Mouse (Mus musculus) lung, adult 2 months (tissue): ENCODE results near the gene Gm20671. TPM values are rescaled to one million over a fixed set of nuclear protein-coding genes. Genes with fewer than 3 reads are reported as not detected.
A peak's percentile ranks its signal among the peaks of the same experiment; 100 is the strongest.
"Not testable (repeated sequence)": the region's sequence is repeated elsewhere in the genome, so short reads cannot be mapped to it uniquely, and the experiment has no call there.

ENCODE experiments used
- DNase-seq: peaks from one replicate; pipeline ENCODE4 v3.0.0; 2022
- H3K4me1 ChIP-seq: fragments of 200-500 bp; 2 replicates; pipeline ENCODE4 v1.6.1; 2011; ENCODE audit warnings: low read length; ENCODE audit not compliant: control insufficient read depth, insufficient read depth
- H3K4me3 ChIP-seq: fragments of 200-500 bp; replicated peaks from 2 replicates; pipeline ENCODE3; 2011; ENCODE audit warnings: low read depth, mild to moderate bottlenecking, control low read depth, low read length; ENCODE audit errors: extremely low read depth
- CTCF ChIP-seq: fragments of 200-500 bp; IDR thresholded peaks from 2 replicates; pipeline ENCODE4 v1.5.1; 2011; ENCODE audit warnings: mild to moderate bottlenecking, low read length, control low read depth; ENCODE audit not compliant: insufficient read depth
- POLR2A ChIP-seq: fragments of 200-500 bp; IDR thresholded peaks from 2 replicates; pipeline ENCODE4 v1.6.1; 2011; ENCODE audit warnings: low read depth, mild to moderate bottlenecking, control low read depth, low read length, borderline replicate concordance; ENCODE audit errors: extremely low read depth
- WGBS: fragments of 180-500 bp; shearing (Covaris S2); methylation state at CpG from one replicate; pipeline ENCODE4 v1.1.7; 2018; 5-methylcytosine and 5-hydroxymethylcytosine counted together
- polyA plus RNA-seq: library from polyadenylated mRNA; depleted of rRNA; stranded (reverse); fragments of >200 nt; gene quantifications from 2 replicates; pipeline ENCODE4 v1.2.3, GENCODE M21; 2012

Gm20671 gene
- polyA plus RNA-seq, 1 experiment = 12.4 TPM

DNA sequence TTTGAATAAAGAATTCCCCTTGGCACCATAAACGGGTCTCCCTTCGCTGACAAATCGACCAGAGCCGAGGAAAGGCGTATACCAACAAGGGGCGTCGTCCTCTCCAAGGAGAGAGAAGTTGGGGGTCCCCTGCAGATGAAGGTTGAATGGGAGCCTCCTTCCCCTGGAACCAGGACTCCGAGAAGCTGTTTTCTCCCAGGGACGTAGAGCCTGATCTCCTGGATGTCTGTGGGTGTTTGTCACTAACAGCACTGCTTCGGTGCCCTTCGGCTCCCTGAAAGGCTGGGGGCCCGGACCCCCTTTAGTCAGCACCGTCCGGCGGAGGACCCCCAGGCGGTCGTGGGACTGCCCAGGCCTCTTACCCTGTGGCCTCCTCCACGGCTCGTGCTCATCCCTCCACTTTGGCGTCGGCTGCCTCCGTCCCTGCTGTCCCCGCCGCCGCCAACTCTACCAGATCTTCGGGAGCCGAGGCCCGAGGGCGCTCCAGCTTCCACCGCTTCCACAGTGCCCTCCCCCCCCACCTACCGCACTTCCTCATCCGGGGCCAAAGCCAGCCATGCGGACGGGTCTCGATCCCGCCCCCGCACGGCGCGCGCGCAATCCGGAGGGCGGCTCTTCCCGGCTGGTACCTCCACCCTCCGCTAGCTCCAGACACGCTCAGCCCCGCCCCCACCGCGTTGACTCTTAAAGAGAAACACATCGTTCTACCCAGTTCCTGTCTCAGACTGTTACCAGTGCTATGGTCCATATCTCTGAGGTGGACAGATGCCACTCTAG, 27.0 kb upstream of the Gm20671 start, which contains the start of gene Prr14l:
Gene Prr14l (minus strand): TSS at position 526 of the 777 bp plus-strand sequence.
- peak; percentile 78; the same call in 1 of the 2 replicates for TF ChIP-seq POLR2A
- no peak for TF ChIP-seq CTCF
- peak; percentile 99 for DNase-seq
- WGBS = 1% methylated on average over 50 of the region's 51 CpGs
- Histone ChIP-seq H3K4me3 (peak within 1 kb of the TSS; percentile 94), H3K4me1 (peaks cover 16% of the 10 kb centered on the region)

DNA sequence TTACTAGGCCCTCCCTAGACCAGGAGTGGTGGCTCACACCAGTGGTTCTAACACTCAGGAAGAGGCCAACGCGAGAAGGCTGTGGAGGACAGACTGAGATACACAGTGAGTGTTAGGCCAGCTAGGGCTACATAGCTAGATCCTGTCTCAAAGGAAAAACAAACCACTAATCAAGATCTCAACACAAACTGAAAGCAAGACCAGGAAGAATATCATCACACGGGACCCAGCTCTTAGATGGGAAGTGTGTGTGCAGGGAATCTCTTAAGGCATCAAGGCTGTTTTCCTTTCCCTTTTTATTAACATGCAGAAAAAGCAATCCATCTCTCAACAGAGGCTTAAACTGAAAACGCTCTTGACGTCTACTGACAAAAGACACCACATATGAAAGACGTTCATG, 25.1 kb upstream of the Gm20671 start:
- no peak for TF ChIP-seq CTCF
- no peak for TF ChIP-seq POLR2A
- no peak for DNase-seq
- WGBS = 14% methylated on average over 6 of the region's 6 CpGs
- Histone ChIP-seq H3K4me3 (no peak overlapping the region), H3K4me1 (peaks cover 16% of the 10 kb centered on the region)

DNA sequence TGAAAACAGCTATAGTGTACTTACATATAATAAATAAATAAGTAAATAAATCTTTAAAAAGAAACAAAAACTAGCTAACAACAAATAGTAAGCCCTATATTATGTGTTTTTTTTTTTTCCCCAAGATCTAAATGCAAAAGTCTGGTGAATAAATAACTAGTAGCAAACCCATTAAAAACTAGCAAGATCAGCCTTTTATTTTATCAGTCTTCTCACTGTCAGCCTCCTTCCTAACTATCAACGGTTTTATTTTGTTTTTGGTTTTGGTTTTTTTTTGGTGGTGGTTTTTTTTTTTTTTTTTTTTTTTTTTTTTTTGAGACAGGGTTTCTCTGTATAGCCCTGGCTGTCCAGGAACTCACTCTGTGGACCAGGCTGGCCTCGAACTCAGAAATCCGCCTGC, 22.7 kb upstream of the Gm20671 start:
- DNase-seq, H3K4me3 ChIP-seq: not testable (repeated sequence)
- 94% methylated on average over 3 of the region's 3 CpGs for WGBS
- peaks cover 16% of the 10 kb centered on the region for H3K4me1 ChIP-seq

DNA sequence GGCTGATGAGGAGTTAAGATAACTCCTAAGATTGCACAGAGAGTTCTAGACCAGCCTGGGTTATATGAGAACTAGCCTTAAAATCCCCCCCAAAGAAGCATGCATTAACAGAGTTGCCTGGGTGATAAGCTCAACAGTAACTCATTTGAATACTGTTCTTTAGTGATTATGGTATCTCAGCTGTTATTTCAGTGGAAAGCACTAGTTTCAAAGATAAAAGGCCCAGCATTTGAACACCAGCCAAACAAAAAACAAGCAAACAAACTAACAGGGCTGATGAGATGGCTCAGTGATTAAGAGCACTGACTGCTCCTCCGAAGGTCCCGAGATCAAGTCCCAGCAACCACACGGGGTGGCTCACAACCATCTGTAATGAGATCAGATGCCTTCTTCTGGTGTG, 22.3 kb upstream of the Gm20671 start:
- no peak for DNase-seq
- 96% methylated on average over 3 of the region's 3 CpGs for WGBS
- Histone ChIP-seq H3K4me1 (peaks cover 16% of the 10 kb centered on the region), H3K4me3 (no peak overlapping the region)
- no peak for TF ChIP-seq POLR2A
- no peak for TF ChIP-seq CTCF

DNA sequence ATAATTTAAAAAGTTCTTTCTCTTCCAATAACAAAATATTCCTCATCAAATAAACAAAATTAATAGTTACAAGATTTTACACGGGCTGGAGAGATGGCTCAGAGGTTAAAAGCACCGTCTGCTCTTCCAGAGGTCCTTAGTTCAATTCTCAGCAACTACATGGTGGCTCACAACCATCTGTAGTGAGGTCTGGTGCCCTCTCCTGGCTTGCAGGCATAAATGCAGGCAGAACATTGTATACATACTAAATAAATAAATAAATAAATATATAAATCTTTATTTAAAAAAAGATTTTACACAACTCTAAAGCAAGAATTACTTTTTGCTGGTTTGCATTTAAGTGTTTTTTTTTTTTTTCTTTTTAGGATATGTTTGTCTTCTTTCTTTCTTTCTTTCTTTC, 13.1 kb upstream of the Gm20671 start:
- H3K4me3 ChIP-seq = no peak overlapping the region
- TF ChIP-seq CTCF (peak; percentile 20; the same call in 1 of the 2 replicates), POLR2A (no peak)
- DNase-seq = no peak
- 95% methylated on average over 2 of the region's 2 CpGs for WGBS
- no peaks in the 10 kb centered on the region for H3K4me1 ChIP-seq

DNA sequence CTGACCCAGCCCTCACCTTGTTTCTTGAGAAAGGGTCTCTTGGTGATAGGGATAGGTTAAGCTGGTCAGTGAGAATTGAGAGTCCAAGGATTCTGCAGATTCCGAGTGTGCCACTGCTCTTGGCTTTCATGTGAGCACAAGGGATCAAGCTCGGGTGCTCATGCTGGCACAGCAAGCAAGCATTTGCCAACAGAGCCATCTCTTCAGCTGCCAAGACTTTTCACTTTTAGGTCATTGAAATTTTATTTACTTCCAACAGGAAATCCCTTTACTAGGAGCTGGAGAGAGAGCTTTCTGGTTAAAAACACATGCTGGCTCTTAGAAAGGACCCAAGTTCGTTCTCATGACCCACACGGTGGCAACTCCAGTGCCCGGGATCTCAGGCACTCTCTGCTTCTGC, 10.1 kb upstream of the Gm20671 start:
- WGBS = 57% methylated on average over 5 of the region's 5 CpGs
- TF ChIP-seq POLR2A = no peak
- no peak for TF ChIP-seq CTCF
- Histone ChIP-seq H3K4me1 (no peaks in the 10 kb centered on the region), H3K4me3 (no peak overlapping the region)
- no peak for DNase-seq

DNA sequence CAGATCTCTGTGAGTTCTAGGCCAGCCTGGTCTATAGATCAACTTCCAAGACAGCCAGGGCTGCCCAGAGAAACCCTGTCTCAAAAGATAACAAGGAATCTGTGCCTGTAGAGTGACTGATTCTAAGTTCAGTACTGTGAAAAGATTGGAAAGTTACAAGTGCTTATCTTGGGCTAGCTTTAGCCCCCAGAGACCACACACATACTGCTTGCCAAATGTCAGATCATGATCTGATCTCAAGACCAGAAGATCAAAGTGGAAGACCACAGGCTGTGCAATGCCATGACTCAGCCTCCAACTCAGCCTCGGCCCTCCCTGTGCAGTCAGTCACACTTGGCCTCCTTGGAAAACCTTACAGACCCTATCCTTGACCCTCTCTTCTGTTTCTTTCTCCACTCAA, 7.6 kb upstream of the Gm20671 start:
- no peak for TF ChIP-seq CTCF
- no peak for TF ChIP-seq POLR2A
- H3K4me3 ChIP-seq = no peak overlapping the region
- no peaks in the 10 kb centered on the region for H3K4me1 ChIP-seq
- WGBS = 60% methylated on average over 1 of the region's 1 CpGs
- DNase-seq = no peak

DNA sequence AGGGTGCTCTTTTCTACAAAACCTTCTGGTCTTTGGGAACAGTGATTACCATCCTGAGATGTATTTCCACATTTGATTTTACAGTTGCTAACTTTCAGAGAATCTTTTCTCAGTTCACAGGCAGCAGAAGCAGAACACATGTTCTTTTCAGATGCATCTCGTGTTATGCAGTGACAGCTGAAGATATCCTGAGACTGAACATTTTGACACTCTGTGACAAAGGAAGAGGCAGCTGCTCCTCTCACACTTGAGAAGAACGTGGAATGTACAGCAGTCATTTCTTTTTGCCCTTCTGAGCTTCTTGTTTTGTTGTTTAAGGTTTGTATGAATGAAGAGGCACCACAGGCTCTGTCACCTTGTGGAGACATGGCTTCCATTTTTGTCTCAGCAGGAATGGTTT, 3.1 kb upstream of the Gm20671 start:
- no peak overlapping the region for H3K4me3 ChIP-seq

DNA sequence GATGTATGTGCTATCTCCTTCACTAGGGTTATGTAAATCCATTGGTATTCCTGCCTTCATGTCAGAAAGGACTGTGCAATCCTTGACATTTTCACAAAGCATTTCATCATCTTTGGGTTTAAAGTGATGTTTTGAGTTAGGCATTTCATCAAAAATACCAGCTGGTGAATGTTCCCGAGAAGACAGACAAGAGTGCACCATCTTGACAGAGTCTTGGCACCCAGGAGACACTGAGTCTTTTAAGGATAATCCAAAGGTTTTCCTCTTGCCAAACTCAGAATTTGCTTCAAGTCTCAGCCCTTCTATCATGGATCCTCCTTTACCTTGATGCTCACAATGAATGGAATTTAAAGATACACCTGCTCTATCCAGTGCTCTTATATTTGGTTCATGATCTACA, 1.9 kb upstream of the Gm20671 start:
- not testable (repeated sequence) for H3K4me1 ChIP-seq, DNase-seq, H3K4me3 ChIP-seq
- 76% methylated on average over 1 of the region's 1 CpGs for WGBS

More for the DNA sequence above, 3.1 kb upstream of the Gm20671 start:
- no peaks in the 10 kb centered on the region for H3K4me1 ChIP-seq
- no peak for DNase-seq
- 81% methylated on average over 2 of the region's 2 CpGs for WGBS
- no peak for TF ChIP-seq POLR2A
- TF ChIP-seq CTCF = no peak

DNA sequence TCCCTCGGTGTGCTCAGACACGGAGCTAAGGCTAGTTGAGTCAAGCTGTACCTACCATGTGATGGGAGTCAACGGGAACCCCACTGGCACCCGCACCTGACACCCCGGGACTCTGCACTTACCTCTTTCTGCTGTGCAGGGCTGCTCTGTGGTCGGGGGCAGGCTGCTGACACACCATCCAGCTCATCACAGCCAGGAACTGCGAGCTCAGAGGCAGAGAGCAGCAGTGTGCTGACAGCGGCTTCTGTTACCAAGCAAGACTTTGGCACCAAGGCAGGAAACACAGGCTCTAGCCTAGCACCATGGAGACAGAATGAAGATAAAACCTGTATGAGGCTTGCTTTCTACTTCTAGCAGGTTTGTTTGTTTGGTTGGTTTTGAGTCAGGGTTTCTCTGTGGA, 6.4 kb downstream of the Gm20671 start:
- Histone ChIP-seq H3K4me3 (no peak overlapping the region), H3K4me1 (no peaks in the 10 kb centered on the region)
- 93% methylated on average over 8 of the region's 8 CpGs for WGBS
- no peak for DNase-seq
- TF ChIP-seq CTCF (no peak), POLR2A (no peak)

DNA sequence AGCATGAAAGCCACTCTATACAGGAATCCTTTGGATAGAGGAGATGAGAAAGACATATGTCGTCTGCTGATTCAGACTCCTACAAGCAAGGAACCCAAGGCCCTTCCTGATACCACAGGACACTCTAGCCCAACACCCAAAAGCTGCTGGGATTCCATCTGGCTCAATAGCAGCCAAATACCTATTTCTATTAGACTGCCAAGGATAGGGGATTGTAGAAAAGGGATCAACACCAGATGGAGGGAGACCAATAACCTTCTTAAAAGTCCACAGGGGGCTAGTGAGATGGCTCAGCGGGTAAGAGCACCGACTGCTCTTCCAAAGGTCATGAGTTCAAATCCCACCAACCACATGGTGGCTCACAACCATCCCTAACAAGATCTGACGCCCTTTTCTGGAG, 11.5 kb downstream of the Gm20671 start:
- TF ChIP-seq POLR2A (no peak), CTCF (no peak)
- WGBS = 96% methylated on average over 4 of the region's 4 CpGs
- no peak for DNase-seq
- Histone ChIP-seq H3K4me1 (no peaks in the 10 kb centered on the region), H3K4me3 (no peak overlapping the region)

DNA sequence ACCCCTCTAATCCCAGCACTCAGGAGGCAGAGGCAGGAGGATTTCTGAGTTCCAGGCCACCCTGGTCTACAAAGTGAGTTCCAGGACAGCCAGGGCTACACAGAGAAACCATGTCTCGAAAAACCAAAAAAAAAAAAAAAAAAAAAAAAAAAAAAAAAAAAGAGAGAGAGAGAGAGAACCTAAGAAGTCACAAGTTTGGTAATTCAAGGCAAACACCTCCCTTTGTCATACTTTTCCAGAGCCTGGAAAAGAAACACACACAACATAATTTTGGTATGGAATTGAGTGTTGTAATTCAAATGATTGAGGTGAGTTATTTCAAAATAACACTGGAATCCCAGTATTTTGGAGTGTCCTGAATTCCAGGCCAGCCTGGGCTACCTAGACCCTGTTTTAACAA, 40.5 kb downstream of the Gm20671 start:
- WGBS = 75% methylated on average over 1 of the region's 1 CpGs
- H3K4me1 ChIP-seq, DNase-seq, H3K4me3 ChIP-seq: not testable (repeated sequence)
